Mouse (Mus musculus) right cerebral cortex, postnatal 36 days (tissue): ENCODE data around the gene BC048562.

ENCODE experiments used
- DNase-seq, 2 experiments: peaks; one replicate each; pipeline ENCODE4 v3.0.0; 2022; ENCODE audit warnings: low spot score in 2 of 2, mixed read lengths in 1 of 2

Gene BC048562

GRCm38 (mm10) chr9:108436182-108436581 lies at the start of gene BC048562:
Gene BC048562, plus strand, starts transcription at chr9:108436482.
- DNase-seq, result no peak

GRCm38 (mm10) chr9:108386816-108387215 lies 49.5 kb upstream of the BC048562 start:
- no peak for DNase-seq

- DNase-seq, result no peak
Measured at GRCm38 (mm10) chr9:108388601-108389000, 47.7 kb upstream of the BC048562 start.

GRCm38 (mm10) chr9:108389220-108389619 lies 47.1 kb upstream of the BC048562 start:
- DNase-seq, result no peak

GRCm38 (mm10) chr9:108392676-108393075 lies 43.6 kb upstream of the BC048562 start, which contains the start of gene 1700102P08Rik:
Gene 1700102P08Rik, plus strand, starts transcription at chr9:108392805.
- DNase-seq, result no peak

GRCm38 (mm10) chr9:108394191-108394590 lies 42.1 kb upstream of the BC048562 start:
- DNase-seq, result no peak

GRCm38 (mm10) chr9:108395427-108395826 lies 40.9 kb upstream of the BC048562 start:
- DNase-seq, result no peak

- DNase-seq, result no peak
Measured at GRCm38 (mm10) chr9:108398324-108398723, 38.0 kb upstream of the BC048562 start.

- peak; percentile 60 to 73 for DNase-seq
Measured at GRCm38 (mm10) chr9:108401186-108401960, 34.9 kb upstream of the BC048562 start.

GRCm38 (mm10) chr9:108403081-108403480 lies 33.2 kb upstream of the BC048562 start:
- peak; percentile 52 to 82 for DNase-seq

GRCm38 (mm10) chr9:108404451-108404850 lies 31.8 kb upstream of the BC048562 start:
- DNase-seq, result no peak

- no peak for DNase-seq
Measured at GRCm38 (mm10) chr9:108409535-108409934, 26.7 kb upstream of the BC048562 start.

- peak; percentile 73 to 84 for DNase-seq
Measured at GRCm38 (mm10) chr9:108411381-108411942, 24.8 kb upstream of the BC048562 start.

GRCm38 (mm10) chr9:108412221-108412620 lies 24.1 kb upstream of the BC048562 start:
- no peak for DNase-seq

GRCm38 (mm10) chr9:108428384-108428783 lies 7.9 kb upstream of the BC048562 start, which contains the start of gene Ccdc36:
Gene Ccdc36, minus strand, starts transcription at chr9:108428484.
- DNase-seq, result no peak

- no peak for DNase-seq
Measured at GRCm38 (mm10) chr9:108431431-108432067, 4.7 kb upstream of the BC048562 start.

- no peak for DNase-seq
Measured at GRCm38 (mm10) chr9:108439176-108439575, 2.9 kb downstream of the BC048562 start.

GRCm38 (mm10) chr9:108440485-108440884 lies 4.2 kb downstream of the BC048562 start:
- peak in 1 of 2 experiments; percentile 41 for DNase-seq

- DNase-seq, result peak in 1 of 2 experiments; percentile 49
Measured at GRCm38 (mm10) chr9:108441236-108441919, 5.1 kb downstream of the BC048562 start.

- DNase-seq, result no peak
Measured at GRCm38 (mm10) chr9:108445125-108445524, 8.8 kb downstream of the BC048562 start.

- DNase-seq, result peak in 1 of 2 experiments; percentile 63
Measured at GRCm38 (mm10) chr9:108449860-108450259, 13.6 kb downstream of the BC048562 start.
